Mouse (Mus musculus) thymus, postnatal 4 days (tissue): ENCODE data around the gene Zdhhc13.

Source experiments
- DNase-seq: peaks from one replicate; pipeline ENCODE4 v3.0.0; 2021

Zdhhc13 gene

GRCm38 (mm10) chr7:48788851-48789572 lies at the start of gene Zdhhc13:
Gene Zdhhc13, plus strand, starts transcription at chr7:48789003.
- DNase-seq, result peak; percentile 95

DNA sequence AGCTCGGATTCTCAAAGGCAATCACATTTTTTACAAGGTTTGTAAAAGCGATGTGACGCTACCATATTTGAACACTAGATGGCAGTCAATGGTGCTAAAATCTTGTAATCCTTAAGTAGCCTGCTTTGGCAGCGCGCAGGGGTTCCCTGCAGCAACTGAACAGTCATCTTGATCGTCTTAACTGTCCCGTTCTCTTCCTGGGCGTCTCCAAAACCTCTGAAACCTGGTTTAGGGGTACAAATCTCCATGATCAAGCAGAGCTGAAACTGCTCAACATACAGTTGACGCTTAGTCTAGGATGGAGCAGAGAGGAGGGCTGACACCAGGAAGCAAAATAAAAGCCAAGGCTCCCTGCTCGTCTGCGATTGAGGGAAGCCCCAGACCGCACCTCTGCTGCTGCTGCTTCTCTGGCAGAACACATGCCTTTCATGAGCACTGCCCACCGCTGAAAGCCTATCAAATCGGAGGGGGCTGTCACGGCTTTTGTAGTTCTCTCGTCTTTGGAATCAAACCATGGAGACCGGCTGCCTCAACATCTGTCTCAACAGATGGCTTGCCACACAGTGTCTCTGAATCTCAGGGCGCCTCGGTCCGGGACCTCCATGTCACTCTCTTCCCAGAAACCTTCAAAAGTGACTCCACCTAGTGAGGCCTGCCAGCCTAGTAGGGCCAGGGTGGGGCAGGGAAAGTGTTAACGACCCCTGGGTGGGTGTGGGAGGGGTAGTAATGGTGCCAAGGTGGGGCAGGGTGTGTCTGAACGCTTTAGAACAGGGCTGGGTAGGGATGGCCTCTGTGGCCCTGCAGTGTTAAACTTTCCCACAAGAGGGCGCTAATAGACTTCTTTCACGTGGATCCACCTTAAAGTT lies 39.3 kb upstream of the Zdhhc13 start:
- DNase-seq, result peak; percentile 83

- DNase-seq, result peak; percentile 17
Measured at GRCm38 (mm10) chr7:48750164-48750809, 38.5 kb upstream of the Zdhhc13 start.

DNA sequence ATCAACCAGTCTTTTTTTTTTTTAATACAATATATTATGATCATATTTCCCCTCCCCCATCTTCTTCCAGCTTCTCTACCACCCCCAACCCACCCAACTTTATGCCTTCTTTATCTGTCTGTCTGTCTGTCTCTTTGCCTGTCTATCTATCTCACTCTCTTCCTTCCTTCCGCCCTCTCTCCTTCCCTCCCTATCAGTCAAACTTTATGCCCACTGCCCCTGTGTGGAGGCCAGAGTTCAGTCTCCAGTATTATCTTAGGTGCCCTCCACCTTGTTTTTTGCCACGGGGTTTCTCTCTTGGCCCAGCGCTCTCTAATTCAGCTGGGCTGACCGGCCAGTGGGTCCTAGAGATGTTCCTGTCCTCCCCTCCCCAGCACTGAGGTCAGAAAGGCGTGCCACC lies 37.6 kb upstream of the Zdhhc13 start:
- no peak for DNase-seq

- no peak for DNase-seq
Measured at GRCm38 (mm10) chr7:48754415-48754974, 34.3 kb upstream of the Zdhhc13 start.

- no peak for DNase-seq
Measured at GRCm38 (mm10) chr7:48755825-48756224, 33.0 kb upstream of the Zdhhc13 start.

- no peak for DNase-seq
Measured at GRCm38 (mm10) chr7:48756306-48756931, 32.4 kb upstream of the Zdhhc13 start.

DNA sequence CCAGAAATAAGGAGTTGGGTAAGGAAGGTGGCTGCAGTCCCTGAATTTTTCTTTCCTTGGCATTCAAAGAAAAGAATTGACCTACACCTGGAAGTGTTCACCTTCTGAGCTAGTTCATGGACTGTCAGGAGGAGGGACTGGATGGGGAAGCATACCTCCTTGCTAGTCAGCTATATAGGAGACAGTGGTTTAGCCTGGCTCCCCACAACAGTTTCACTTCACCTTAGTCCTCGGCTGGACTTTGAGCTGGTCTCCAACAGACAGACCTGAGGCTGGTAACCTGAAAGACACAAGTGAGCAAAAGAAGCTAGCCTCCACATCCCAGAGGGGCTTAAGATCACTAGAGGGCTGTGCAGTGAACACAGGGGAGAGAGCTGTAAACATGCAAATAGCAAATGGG lies 30.7 kb upstream of the Zdhhc13 start:
- DNase-seq, result no peak

GRCm38 (mm10) chr7:48760789-48761188 lies 28.0 kb upstream of the Zdhhc13 start:
- no peak for DNase-seq

GRCm38 (mm10) chr7:48762289-48762688 lies 26.5 kb upstream of the Zdhhc13 start:
- no peak for DNase-seq

GRCm38 (mm10) chr7:48762721-48763120 lies 26.1 kb upstream of the Zdhhc13 start:
- DNase-seq, result no peak

DNA sequence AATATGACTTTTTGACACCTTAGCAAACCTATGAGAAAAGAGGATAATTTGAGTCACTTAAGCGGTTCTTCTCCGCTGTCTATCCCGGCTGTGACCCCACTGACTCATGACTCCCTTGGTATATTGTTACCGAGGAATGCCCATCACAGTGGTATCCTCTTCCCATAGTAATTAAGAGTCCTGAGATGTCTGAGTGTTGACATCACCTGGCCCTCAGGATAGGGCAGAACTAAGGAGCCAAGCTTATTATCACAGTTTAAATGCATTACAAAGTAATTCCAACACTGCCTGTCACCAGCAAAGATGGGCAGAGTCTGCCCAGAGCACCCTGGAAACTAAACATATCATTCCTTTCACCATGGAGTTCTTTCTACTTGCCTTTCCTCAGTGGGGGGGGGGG lies 22.8 kb upstream of the Zdhhc13 start:
- DNase-seq, result no peak

DNA sequence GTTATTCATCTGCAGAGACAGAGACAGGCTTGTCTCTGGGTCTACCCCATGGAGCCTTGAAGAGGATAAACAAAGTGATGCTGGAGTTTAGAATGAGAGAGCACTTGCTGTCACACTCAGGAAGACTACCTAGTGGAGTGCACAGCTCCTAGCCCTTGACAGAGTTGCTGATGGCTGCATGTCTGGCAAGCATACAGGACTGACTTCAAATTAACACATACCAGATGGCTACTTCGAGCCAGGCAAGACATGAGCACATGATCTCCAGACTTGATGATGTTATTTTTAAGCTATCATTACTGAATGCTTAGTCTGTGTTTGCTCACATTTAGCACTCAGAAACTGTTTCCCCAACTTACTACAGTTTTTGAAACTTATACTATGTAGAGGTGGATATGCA lies 19.1 kb upstream of the Zdhhc13 start:
- DNase-seq, result no peak

DNA sequence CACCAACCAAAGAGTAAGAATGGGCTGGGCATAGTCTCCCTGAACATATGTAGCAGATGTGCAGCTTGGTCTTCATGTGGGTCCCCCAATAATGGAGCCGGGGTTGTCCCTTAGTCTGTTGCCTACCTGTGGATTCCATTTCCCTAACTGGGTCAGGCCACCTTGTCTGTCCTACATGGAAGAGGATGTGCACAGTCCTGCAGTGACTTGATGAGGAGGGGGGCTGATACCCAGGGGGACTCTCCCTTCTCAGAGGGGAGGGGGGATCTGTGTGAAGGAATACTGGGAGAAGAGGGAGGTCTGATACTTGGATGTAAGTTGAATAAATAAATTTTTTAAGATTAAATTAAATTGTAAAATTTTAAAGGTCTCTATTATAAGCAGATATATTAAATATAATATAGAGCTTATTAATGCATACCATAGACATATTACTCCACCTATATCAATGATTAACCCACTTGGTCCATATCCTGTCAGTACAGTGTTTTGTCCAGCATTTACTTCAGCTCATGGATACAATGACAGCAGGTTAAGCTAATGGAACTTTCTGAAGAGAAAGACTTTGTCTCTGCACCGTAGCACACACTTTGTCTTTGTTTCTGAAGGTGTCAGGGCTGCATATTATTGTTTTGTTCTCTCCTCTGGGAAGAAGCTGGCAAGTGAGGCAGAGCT lies 16.6 kb upstream of the Zdhhc13 start:
- DNase-seq, result no peak

DNA sequence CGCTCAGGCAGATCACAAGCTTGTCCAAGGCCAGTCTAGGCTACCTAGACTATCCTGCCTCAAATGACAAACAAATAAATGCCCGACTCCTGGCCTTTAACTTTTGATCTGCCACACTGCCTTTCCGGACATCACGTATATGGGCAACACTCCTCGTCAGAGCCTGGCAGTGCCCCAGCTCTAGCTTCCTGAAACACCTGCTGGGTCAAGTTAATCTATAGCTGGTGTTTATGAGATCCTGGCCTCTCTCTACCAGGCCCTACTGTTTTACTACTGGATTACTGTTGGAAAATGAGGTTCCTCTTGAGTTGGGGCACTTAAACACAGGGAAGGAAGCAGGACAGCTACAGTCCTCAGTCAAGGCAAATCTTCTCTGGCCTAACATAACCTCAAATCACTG lies 15.5 kb upstream of the Zdhhc13 start:
- no peak for DNase-seq

DNA sequence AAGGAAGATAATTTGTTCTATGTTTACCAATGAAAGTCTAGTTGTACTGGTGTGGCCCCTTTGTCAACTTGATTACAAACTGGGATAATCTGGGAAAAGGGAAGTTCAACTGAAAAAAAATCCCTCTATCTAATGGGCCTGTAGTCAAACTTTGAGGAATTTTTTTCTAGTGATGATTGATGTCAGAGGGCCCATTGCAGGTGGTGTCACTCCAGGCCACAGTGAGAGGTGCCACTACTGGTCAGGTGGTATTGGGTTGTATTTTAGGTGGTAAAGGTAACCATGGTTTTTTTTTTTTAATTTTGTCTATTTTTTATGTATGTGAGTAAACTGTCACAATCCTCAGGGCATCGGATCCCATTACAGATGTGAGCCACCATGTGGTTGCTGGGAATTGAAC lies 14.2 kb upstream of the Zdhhc13 start:
- DNase-seq, result no peak

GRCm38 (mm10) chr7:48775436-48775835 lies 13.4 kb upstream of the Zdhhc13 start:
- no peak for DNase-seq

GRCm38 (mm10) chr7:48777721-48778504 lies 10.9 kb upstream of the Zdhhc13 start:
- no peak for DNase-seq

- no peak for DNase-seq
Measured at GRCm38 (mm10) chr7:48779110-48779509, 9.7 kb upstream of the Zdhhc13 start.

- DNase-seq, result no peak
Measured at GRCm38 (mm10) chr7:48782432-48782831, 6.4 kb upstream of the Zdhhc13 start.

GRCm38 (mm10) chr7:48784773-48785523 lies 3.9 kb upstream of the Zdhhc13 start:
- no peak for DNase-seq
